Mouse (Mus musculus) spleen, postnatal 36 days (tissue): ENCODE results near the gene 2900011O08Rik.
"Not testable (repeated sequence)": the region's sequence is repeated elsewhere in the genome, so short reads cannot be mapped to it uniquely, and the experiment has no call there.

ENCODE experiments used
- DNase-seq, 2 experiments: peaks; one replicate each; pipeline ENCODE4 v3.0.0; 2022; ENCODE audit warnings: low spot score in 2 of 2, mixed read lengths in 1 of 2

2900011O08Rik gene

GRCm38 (mm10) chr16:14066571-14066970, 80.2 kb downstream of the 2900011O08Rik start:
- DNase-seq = not testable (repeated sequence)

DNA sequence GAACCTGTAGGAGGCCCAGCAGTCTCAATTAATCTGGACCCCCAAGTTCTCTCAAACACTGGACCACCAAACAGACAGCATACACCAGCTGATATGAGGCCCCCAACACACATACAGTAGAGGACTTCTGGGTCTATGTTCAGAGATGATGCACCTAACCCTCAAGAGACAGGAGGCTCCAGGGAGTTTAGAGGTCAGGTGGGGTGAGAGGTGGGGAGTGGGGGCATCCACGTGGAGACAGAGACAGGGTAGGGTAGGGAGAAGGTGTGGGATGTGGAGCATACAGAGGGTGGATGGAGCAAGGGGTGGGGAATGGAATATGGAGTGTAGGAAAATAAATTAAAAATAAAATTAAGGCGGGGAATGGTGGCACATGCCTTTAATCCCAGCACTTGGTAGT, 82.3 kb downstream of the 2900011O08Rik start:
- DNase-seq = not testable (repeated sequence)

DNA sequence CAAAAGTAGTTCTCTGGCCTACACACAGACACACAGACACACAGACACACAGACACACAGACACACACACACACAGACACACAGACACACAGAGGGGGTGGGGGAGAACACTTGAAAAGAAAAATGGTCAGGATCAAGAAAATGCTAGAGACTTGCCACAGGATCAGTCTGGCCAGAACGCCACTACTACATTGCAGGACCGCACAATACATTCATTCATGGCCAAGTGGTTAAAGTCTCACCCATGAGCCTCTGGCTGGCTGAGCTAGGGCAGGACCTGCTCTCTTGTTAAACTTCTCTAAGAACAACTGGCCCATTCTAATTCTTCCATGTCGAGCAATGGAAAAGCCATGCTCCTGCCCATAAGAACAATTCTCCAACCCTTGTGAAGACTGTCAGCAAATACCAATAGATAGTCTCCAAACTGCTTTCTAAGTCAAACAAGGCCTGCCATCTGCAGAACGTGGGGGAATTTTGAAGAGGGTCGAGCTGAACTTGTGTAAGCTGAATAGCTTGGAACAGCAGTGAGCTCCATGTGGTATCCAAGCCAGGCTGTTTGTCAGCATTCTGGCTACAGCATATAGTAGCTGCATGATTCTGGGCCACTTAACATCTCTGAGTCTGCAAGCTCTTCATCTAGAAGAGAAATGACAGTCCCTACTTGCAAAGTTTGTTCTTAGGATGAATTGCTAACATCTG, 84.2 kb downstream of the 2900011O08Rik start:
- DNase-seq = no peak

DNA sequence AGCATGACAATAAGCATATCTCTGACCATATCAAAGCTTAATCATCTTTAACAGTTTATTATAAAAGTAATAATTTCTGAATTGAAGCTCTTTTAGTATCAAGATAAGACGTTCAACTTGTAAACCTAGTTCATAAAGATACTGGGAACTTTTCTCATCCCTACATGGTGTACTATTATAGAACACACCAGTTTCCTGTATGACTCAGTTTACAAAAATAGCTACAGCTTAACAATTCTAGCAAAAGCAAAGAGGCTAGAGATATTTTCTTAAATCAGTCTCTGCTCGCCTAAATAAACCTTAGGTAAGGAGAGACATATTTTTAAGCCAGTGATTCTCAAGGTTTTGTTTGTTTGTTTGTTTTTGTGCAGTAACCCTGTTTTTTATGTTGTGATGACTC, 96.5 kb downstream of the 2900011O08Rik start:
- DNase-seq = no peak

DNA sequence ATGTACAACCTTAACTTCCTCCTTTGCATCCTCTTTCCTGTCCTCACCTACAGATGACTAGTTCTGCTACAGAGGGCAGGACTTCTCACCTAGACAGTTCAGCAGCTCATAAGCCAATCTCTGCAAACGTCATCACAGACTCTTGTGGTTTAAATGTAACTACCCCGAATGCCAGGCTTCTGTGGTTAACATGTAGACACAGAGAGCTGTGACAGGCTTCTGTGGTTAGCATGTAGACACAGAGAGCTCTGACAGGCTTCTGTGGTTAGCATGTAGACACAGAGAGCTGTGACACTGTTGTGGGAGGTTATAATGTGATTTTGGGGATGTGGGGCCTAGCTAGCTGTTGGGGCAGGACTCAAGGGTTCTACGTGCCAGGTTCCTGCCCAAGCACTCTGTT, 101.8 kb downstream of the 2900011O08Rik start:
- DNase-seq = peak; percentile 50 to 61

DNA sequence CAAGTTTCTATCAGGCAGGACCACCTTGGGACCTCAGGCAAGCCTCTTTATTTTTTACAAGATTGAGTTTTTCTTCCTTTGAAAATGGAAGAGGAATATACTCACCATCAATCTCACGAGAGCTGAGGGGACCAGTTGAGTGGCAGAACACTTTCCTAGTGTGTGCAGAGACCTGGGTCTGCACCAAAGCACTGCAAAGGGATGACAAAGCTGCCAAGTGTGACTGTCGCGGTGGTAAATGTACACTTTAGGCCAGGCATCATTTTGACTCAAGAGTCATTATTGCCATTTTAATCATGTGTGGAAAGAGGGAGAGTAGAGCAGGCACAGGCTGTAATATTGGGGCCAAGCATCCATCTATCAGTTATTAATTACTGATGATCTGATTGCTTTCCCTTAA, 102.9 kb downstream of the 2900011O08Rik start:
- no peak for DNase-seq

DNA sequence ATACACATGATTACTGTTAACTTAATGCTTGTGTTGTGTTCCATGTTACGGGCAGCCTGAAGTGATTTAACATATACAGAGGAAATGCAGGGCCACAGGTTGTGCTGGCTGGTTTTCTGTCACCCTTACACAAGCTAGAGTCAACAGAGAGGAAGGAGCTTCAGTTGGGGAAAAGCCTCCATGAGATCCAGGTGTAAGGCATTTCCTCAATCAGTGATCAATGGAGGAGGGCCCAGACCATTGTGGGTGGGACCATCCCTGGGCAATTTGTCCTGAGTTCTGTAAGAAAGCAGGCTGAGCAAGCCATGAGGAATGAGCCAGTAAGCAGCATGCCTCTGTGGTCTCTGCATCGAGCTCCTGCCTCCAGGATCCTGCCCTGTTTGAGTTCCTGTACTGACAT, 105.4 kb downstream of the 2900011O08Rik start:
- DNase-seq = no peak

GRCm38 (mm10) chr16:14105891-14106290, 119.5 kb downstream of the 2900011O08Rik start:
- DNase-seq = no peak

DNA sequence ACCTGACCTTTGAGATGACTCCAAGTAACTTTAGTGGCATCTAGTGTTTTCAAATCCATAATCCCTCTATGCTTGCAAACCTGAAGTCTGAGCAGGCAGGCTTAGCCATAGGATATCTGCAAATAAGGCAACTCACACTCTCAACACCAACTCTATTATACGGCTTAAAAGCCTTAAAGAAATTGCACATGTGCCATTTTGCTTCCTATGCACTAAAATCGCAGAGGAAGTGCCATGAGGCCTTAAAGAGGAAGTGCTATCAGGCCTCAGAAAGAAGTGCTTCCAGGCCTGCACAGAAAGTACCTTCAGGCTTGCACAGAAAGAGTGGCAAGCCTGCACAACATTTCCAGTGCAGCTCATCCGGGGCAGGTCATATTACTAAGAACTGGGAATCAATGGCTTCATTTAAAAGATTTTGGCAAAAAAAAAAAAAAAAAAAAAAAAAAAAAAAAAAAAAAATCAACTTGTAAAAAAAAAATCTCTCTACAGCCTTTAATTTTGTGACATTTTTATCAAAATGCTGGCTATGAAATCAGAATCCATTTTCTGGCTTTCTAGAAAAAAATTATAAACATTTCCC, 123.3 kb downstream of the 2900011O08Rik start:
- peak; percentile 31 to 39 for DNase-seq

- peak in 1 of 2 experiments; percentile 9 for DNase-seq
Observed at GRCm38 (mm10) chr16:14110922-14111321, 124.5 kb downstream of the 2900011O08Rik start.

DNA sequence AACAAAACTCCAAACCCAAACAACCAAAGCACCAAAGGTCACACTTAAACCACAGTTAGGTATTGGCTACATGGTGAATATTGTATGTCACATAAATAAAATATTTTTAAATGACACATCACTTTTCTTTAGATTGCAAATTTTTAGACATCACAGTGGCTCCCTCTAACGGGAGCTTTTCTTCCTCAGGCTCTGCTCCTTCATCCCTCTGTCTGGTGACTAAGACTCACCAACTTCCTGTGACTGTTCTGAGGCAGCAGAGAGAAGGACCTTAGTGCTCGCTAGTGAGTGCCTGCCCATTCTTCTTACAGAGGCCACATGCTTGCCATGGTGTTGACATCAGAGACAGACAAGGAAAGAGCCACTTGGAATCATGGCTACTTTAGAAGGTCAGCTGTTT, 125.7 kb downstream of the 2900011O08Rik start:
- DNase-seq = no peak

- no peak for DNase-seq
Observed at GRCm38 (mm10) chr16:14112742-14113141, 126.3 kb downstream of the 2900011O08Rik start.

GRCm38 (mm10) chr16:14117299-14117698, 130.9 kb downstream of the 2900011O08Rik start:
- no peak for DNase-seq

- no peak for DNase-seq
Observed at GRCm38 (mm10) chr16:14120941-14121340, 134.5 kb downstream of the 2900011O08Rik start.

DNA sequence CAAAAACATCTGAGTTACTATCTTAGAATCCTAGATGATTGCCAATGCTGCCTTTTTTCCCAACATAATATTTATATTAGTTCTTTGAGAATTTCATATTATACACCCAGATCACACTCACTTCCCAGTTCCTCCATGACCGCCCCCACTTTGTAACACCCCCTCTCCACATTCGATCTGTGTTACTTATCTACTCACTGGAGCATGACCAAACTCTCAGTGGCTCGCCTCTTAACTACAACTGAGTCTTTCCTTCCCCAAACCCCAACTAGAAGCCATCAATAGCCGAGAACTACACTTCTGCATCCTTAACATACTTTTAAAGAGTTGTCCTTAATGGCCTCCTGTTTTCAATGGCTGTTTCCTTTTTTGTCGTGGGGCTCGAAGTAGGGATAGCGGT, 135.2 kb downstream of the 2900011O08Rik start:
- no peak for DNase-seq

DNA sequence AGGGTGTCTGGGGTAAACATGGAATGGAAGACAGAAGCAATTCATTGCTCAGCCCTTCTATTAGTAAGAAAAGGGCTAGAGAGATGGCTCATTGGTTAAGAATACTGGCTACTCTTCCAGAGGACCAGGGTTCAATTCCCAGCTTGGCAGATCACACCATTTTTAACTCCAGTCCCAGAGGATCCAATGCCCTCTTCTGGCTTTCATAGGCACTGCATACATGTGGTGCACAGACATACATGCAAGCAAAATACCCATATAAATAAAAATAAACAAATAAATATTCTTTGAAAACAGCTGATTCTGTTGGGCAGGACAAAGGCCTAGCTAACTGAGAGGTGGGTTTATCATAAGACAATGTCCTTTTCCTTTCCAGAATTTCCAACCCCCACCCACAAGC, 136.2 kb downstream of the 2900011O08Rik start:
- no peak for DNase-seq

- DNase-seq = no peak
Observed at GRCm38 (mm10) chr16:14123901-14124300, 137.5 kb downstream of the 2900011O08Rik start.

GRCm38 (mm10) chr16:14124709-14125108, 138.3 kb downstream of the 2900011O08Rik start:
- no peak for DNase-seq

DNA sequence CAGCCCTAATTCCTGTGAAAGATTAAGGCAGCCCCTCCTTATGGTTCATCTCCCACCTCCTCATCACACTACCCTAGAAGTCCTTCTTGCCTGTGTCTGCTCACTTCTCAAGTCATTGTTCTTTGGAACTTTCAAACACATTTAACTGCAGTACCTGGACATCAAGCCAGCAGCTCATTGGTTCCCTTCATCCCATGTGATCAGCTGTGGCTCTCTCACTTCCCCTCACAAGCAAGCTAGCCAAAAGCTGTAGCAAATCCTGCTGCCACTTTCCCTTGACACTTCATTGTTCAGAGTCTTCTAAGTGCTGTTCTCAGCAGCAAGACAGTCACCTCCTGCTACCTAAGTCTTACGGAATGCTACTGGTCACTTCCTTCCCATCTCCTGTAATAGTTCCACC, 138.8 kb downstream of the 2900011O08Rik start:
- peak; percentile 7 to 21 for DNase-seq

- no peak for DNase-seq
Observed at GRCm38 (mm10) chr16:14128977-14129376, 142.6 kb downstream of the 2900011O08Rik start.

DNA sequence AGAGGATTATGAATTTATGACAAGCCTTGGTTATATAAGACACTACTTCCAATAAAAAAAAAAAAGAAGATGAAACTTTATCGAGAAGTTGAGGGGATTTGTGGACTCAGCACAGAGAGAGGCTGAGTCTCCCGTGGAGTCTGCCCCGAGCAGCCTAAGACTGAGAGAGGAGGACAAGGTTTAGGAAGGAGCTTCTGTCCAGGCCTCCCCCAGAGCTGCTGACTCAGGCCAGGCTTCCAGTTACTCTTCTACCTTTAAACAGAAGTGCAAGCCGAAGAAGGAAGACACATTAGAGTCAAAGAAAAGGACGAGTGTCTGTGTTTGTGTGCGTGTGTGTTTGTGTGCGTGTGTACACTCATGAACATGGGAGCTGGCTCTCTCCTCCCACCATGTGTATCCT, 144.4 kb downstream of the 2900011O08Rik start:
- no peak for DNase-seq

DNA sequence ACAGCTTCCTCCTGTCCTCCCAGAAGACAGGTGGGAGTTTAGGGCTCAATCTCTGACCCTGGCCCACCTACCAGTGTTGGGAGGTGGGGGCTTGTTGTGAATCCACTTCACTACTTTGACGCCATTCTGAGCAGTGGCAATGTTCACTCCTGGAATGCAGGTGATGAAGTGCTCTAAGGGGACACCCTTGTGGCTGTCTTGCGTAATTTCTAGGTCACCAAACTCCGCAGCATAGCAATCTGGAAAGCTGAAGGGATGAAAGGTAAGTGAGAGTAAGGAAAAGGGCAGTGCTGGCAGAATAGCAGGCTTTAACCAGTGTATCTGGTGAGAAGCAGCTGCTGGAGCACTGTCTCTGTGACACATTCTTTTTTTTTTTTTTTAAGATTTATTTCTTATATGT, 145.0 kb downstream of the 2900011O08Rik start:
- no peak for DNase-seq

DNA sequence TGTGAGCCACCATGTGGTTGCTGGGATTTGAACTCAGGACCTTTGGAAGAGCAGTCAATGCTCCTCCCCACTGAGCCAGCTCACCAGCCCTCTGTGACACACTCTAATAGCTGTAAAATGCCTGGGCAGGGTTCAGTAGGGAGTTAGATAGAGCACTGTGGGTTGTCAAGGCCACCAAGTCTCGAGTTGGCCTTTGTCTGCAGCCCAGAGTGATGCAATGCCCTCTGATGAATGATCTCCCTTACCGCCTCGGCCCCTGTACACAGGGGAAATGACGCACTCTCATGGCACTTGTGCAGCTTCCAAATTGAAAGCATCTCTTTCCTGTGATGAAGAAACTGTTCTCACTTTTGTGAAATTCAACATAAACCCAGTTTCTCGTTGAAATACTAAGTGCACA, 145.4 kb downstream of the 2900011O08Rik start:
- DNase-seq = no peak

DNA sequence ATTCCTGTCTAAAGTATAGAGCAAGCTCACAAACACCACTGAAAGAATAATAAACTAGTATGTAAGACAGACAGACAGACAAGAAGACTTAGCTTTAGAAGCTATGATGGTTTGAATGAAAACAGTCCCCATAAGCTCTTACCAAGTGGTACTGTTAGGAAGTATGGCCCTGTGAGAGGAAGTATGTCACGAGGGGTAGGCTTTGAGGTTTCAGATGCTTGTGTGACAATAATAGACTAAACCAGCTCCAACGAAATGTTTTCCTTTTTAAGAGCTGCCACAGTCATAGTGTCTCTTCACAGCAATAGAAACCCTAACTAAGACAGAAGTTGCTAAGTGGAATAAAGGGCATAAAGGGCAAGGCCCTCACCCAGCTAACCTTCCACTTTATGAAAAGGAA, 148.6 kb downstream of the 2900011O08Rik start:
- peak in 1 of 2 experiments; percentile 8 for DNase-seq
